Mouse (Mus musculus): ENCODE data around the gene Iffo2. TPM values are rescaled to one million over a fixed set of nuclear protein-coding genes. Genes with fewer than 3 reads are reported as not detected.

The Iffo2 gene
- total RNA-seq, 4 experiments from 2014 or later = 3.5 to 4.4 (median 4.2) TPM

DNA sequence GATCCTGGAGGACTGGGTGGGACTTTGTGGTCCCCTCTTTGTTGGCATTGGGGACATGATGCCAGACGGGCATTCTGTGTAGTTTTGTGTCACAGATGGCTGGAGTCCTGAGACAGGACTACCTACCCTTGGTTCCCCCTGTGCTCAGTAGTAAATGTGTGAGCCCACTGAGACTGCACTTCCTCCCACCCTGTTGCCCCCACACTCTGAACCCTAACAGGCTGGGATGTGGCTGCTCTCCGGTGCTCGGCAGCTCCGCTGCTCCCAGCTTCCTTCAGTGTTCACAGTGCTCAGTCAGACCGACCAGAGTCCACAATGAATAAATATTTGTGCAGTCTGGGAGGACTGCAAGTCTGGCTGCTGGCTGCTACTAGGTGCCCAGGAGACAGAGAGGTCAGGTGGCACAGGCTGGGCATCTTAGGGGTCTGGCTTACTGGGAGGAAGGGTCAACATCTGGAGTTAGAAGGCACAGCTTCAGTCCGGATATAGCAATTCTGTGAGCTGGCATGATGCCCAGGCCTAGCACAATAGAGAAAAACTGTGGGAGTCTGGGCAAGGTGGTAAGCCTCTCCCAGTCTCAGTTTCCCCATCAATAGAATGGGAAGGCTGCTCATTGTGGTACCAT, 51.2 kb downstream of the Iffo2 start:
- DNase-seq (ENCODE audit: low spot score) = no peak

DNA sequence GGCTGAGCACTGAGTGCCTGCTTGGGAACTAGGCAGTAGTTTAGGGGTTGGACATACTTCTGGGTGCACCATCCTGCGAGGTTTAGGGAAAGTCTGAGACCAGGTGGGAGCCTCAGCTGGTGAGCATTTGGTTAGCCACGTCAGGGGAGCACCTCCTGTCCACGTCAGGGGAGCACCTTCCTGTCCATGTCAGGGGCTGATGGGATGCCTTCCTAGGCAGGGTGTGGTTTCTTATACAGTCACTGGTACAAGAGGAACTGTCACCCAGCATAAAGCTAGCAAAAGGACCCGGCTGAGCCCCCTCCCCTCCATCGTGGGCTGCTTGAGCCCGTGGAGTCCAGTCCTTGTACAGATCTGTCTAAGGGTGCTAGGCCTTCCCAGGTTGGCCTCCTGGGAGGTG, 52.0 kb downstream of the Iffo2 start:
- DNase-seq (ENCODE audit: low spot score) = no peak

DNA sequence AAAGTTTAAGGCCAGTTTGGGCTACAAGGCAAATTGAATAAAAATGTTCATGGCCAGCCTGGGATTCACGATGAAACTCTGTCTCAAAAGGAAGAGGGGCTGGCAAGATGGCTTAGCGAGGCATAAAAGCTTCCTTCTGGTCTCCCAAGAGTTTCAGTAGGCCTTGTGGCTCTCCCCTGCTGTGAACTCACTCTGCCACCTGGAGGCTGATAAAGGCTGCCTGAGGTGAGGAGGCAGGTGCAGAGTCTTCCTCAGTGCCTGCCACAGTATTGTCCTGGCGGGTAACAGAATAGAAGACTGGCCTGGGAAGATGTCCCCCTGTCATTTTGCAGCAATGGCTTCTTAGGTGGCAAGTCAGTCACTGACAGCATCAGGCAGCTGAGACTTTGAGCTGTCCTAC, 52.6 kb downstream of the Iffo2 start:
- DNase-seq (ENCODE audit: low spot score) = no peak

DNA sequence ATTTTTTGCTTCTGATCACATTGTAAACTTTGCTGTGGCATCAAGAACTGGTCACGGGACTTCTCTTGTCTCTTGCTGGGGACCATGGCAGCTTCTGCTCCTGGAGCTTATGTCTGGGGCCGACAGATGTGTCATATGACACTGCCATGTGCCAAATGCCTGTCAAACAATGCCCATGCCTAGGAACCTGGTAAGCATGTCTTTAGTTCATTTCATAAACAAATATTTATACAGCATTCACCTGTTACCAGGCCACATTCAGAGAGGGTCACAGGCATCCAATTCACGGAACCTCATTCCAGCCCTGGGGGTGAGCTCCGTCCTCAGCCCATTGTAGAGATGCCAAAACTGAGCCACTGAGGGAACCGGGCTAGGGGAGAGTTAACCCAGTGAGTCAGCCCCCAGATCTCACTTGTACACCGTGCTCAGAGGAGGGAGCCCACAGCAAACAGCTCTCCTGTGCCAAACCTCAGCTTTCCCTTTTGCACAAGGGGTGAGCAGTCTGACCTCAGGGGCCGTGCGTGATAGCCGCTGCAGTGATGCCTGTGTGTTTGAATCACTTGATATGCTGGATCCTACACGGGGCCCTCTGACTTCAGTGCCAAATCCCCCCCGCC, 53.4 kb downstream of the Iffo2 start:
- DNase-seq (ENCODE audit: low spot score) = no peak

DNA sequence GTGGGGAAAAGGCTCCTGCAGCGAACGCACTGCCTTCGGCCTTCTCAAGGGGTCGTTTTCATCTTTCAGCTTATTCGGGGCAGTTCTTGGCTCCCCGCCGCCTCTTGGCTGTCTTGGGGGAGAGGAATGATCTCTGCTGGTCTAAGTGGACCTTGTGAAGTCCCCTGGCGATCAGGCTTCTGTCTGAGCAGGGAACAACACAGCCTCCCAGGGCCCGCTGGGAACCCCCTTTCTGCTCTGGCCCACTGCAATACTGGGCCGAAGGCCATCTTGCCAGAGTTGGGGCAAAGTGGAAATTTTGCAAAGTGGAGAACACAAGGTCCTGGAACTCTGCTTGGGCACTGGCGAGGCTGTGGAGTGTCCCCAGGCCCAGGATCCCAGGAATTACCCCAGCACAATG, 54.4 kb downstream of the Iffo2 start:
- no peak for DNase-seq (ENCODE audit: low spot score)

DNA sequence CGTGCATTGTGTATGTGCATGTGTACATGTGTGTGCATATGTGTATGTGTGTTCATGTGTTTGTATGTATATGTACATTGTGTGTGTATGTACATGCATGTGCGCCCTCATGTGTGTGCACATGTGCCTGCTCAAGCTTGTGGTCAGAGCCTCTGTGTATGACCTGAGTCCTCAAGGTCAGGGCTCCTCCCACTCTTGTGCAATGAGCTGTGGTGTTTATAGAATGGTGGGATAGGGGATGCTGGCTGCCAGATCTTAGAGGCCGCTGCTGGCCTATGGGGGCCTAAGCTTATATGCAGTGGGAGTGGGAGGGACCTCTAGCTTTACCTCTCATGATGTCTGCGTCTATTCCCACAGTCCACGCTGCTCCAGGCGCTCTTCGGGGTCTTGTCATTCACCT, 55.4 kb downstream of the Iffo2 start:
- no peak for DNase-seq (ENCODE audit: low spot score)

DNA sequence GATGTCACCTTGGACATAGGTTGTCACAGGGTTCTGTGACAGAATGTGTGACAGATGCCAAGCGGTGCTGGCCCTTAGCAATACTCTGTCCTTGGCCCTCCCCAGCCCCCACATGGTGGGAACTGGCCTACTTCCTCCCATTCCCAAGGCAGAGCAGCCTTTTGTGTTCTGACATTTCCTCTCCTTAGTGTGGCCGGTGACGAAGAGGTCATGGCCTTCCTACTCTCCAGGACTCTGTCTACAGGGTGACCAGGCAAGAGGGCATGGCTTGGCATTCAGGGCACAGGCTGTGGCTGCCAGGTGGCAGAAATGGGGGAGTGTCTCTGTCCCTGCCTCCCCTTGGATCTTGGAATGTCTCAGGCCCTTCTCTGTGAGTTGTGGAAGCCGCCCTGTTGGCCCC, 57.0 kb downstream of the Iffo2 start:
- no peak for DNase-seq (ENCODE audit: low spot score)

DNA sequence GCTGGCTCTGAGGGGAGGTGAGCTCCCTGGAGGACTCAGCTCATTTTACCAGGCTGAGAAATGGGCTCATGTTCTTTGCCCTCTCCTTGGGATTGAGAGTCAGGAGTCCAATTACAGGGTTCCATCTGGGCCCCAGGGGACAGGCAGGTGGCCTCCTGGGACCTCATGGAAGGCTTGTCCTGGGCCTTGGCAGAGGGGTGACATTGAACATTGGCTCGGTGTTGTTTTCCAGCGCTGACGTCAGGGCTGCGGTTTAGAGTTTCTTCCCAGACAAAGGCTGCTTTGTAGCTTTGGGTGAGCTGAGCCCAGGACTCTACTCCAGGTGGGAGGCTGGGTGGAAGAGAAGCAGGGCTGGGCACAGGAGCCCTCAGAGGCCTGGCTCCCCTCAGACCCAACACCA, 57.4 kb downstream of the Iffo2 start:
- DNase-seq (ENCODE audit: low spot score) = no peak

DNA sequence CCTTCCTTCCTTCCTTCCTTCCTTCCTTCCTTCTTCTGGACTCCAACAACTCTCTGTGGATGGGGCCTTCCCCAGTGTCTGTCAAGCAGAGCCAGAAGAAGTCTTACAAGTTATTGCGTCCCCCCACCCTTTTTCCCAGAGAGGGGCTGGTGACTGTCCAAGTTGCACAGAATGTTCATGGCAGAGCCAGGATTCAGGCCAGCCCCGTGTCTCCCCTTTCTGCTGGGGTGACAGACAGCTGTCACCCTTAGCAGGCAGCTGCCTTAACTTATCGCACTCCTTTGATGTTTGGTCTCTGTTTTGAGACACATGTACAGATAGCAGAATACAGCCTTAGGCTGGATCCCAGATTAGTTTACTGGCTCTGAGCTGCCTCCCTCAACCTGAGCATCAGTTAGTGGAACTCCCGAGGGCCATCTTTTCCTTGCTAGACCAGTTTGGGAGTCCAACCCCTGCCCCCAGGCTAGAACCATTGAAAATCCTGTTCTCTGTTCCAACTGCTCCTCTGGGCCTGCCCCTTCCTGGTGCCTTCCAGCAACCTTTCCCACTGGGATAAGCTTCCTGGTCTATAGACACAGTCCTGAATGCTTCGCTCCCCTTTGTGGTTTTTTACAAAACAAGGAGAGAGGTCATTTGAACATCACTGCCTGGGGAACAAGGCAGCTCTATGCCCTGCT, 59.1 kb downstream of the Iffo2 start:
- DNase-seq (ENCODE audit: low spot score) = no peak

DNA sequence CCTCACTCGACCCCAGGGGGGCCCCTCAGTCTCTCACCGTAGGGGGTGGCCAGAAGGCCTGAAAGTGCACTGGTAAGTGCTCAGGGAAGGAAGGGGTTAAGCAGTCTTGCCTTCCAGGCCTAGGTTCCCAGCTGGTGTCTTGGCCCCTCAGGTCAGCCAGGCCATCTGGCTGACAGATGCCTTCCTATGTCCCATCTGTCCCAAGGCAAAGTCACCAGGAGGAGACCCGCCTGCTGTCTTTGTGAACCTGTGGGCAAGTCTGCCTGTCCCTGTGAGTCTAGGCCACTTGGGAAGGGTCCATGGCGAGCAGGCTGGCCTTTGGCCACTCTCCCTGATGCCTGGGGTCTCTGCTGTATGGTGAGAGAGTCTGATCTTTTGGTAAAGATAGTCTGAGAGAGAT, 60.1 kb downstream of the Iffo2 start:
- no peak for DNase-seq (ENCODE audit: low spot score)

DNA sequence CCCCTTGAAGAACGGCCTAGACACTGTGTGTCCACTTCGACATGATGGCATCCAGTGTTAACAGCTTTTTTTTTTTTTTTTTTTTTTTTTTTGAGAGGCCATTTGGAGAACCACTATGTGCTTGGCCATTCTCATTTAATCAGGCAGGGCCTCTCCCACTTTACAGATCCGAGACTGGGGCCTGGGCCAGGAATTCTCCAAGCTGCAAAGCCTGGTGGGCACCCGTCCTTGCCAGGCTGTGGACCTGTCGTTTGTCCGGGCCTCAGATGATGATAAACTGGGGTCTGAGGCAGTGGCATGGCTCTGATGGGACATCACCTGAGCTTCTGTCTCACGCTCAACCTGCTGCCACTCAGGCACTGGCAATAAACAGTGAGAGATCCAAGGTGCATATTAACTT, 62.5 kb downstream of the Iffo2 start:
- DNase-seq (ENCODE audit: low spot score) = no peak

DNA sequence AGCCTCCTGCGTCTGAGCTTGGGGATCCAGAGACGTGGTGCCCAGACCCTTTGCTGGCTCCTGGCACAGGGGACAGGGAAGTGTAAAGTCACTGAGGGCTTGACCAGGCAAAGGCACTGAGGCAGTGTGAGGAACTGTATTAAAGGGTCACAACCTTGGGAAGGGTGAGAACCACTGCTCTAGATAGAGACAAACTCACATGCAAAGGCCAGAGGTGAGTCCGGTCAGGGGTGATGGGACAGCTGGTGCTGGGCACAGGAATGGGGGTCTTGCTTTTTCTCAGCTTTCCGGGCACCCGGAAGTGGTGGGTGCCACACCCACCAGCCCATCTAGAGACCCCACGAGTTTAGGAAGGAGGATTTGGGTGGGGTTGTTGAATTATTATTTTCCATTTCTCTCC, 63.0 kb downstream of the Iffo2 start:
- DNase-seq (ENCODE audit: low spot score) = no peak

DNA sequence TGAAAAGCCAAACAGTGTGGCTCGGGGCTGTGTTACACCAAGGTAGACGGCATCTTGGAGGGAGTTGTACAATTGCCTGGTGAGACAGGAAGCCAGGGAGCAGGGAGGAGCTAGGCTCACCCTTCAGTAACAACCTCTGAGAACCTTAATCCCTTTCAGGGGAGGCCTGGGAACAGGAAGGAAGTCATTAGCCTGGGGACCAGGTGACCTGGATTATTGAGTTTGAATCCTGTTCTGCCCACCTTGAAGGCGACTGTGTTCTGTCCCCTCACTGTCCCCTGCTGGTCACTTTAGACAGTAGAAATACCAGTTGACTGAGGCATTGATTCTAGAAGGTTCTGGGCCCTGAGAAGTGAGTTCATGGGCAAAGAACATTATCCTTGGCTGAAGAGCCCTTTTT, 63.7 kb downstream of the Iffo2 start:
- DNase-seq (ENCODE audit: low spot score) = no peak

DNA sequence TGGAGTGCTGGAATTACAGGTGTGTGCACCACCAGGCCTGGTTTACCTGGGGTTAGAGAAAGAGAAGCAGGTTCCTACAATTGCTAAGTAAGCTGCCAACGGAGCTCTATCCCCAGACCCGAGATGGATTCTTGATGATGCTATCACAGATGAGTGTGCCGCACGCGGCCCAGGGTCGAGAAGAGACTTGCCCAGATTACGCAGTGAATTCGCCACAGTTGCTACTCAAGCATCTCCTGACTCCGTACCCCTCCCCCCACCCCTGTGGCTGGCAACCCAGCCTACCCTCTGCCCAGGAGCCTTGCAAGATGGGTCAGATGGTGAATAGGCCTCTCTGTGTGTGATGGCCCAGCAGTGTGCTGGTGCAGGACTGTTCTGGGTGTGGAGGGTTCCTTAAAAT, 66.4 kb downstream of the Iffo2 start:
- no peak for DNase-seq (ENCODE audit: low spot score)

DNA sequence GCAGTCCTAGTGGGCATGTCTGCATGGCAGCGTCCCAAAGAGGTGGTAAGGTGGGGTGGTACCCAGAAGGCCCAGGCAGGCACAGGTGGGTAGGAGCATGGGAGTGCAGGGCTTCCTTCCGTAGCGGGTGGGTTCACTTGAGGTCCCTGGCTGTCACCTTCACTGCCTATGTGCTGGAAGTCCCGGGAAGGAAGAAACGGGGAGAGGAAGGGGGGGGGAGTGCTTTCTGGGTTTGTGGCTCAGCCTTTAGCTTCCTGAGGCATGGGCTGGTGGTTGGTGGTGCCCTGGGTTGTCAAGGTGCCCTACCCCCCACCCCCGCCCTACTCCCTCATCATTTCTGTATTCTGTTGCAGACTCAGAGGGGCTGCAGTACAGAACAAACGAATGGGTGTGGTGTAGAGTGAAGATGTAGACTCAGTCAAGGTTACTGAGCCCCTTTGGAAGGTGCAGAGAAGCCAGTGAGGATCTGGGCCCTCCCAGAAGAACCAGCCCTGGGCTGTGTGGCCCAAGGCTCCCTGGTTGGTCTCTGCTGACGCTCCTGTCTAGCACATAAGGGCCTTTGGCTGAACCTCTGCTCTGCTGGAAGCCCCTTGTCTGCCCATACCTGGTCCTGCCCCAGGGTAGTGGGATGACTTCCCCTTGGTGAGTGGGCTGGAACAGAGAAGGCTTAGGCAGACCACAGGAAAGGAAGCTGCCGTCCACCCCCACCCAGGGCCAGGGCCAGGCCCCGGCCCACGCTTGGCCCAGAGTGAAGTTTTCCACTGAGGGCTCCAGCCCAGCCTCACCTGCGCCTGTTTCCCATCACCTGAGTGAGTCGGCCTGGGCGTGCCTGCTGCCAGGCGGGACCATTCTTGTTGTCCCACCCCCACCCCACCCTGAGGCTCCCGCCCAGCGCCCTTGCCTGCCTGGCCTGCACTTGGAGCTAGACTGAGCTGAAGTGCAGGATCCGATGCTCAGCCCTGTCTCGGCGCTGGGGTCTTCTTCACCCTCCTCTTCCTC, 67.2 kb downstream of the Iffo2 start:
- DNase-seq (ENCODE audit: low spot score) = no peak

DNA sequence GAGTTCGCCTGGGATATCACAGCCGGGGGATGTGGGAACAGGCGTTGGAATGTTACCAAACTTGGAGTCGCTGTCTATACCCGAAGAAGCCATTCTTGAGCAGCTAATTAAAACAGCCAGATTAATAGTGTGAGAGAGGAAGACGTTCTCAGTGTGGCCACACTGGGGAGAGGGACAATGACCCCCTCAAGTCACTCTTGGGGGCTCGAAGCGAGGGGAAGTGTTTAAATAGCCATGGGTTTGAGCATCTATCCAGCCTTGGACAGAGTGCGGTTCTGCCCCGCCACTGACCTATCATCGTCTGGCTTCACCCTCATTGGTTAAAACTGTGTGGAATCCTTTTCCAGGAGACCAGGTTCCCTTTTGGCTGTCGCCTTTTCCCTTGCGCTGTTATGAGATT, 68.0 kb downstream of the Iffo2 start:
- DNase-seq (ENCODE audit: low spot score) = no peak

DNA sequence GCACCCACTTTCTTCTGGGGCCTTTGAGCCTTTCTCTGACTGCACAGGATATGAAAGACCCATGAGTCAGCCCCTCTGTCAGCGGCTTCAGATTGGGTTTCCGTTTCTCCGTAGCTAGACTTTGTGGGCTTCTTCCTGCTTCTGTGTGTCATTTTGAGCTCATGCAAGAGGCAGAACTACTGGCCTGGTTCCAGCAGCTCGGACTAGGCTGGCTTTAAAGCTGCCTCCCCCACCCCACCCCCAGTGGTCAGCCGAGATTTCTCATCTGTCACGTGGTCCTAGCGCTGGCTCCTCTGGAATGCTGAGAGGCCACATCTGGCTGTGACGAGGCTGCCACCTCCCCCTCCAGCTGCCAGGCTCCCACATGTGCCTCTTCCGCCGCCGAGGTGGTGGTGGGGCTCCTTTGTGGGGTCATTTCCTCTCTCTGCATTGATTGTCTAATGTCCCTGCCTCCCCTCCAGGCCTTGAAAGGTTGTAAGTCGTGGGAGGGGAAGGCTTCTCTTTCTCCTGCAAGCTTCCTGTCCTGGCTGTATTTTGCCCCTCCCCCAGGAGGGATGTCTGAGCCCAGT, 68.7 kb downstream of the Iffo2 start:
- peak; percentile 88 for DNase-seq (ENCODE audit: low spot score)

DNA sequence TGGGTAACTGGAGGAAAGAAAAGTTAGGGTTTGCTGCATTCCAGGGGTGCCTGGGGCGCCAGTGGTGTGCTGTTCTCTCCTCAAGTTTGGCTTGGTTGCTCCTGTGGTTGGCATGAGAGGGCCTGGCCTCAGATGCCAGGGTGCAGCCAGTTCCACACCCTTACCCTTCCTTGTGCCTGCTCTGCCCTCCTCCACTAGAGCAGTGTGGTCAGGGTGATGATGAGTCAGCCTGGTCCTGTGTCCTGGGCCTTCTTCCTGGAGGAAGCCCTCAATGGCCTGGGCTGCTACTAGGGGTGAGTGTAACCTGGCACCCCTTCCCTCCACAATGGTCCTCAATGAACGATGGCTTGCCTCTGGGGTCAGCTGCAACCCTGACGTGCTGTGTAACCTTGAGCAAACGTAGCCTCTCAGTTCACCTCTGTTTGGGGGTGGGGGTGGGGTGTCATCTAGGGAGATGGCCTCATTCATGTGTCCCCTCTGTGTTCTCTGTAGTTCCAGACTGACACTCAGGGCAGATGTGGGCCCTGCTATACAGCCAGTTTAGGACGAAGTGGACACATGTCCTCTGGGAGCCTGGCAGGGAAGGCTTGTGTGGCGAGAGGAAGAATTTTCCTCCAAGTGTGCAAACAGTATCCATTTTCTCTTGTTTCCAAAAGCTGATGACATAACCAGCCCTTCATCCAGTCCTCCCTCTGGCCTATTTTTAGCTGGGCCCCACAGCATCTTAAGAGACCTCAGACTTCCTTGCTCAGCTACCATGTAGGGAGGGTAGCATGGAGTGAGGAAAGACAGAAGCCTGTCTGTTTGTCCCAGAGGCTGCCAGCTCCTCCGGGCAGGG, 71.4 kb downstream of the Iffo2 start:
- DNase-seq (ENCODE audit: low spot score) = no peak

DNA sequence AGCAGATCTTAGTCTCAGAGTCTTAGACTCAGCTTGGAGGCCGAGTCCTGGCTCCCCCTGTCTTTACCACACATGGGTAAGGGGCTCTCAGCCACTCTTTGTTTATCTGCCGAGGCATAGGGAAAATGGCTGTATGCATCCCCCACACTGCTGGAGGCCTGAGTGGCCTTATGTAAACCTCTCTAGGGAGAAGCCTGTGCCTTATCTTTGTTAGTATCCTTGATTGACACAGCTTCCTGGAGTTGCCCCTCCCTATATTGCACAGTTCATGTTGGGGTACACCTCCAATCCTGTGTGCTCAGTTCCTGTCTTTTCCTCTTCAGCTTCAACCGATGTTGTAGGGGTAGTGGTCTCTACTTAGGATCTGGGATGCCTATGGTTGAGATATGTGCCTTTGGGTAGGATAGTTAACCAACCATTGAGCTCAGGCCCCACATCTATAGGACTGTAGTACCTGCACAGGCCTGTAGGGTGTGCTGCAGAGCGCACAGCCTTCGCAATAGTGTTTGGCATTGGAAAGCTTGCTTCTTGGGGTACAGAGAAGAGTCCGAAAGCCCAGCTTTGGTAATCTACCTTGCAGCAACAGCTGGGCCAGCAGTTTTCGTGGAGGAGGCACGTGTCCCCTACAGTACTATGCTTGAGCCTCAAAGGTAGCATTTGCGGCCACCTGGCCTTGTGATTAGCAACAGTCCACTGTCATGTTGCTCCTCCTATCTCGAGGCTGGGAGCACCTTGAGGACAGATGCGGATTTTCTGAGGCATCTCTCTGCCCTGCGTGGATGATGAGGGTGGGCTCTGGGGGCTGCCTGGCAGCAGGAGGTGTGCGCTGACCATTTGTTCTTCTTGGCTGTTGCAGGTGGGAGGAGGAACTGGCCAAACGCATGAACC, 72.3 kb downstream of the Iffo2 start, which contains the start of gene Gm21969:
Gene Gm21969 (plus strand): TSS at position 830 of the 888 bp plus-strand sequence.
- DNase-seq (ENCODE audit: low spot score) = no peak

DNA sequence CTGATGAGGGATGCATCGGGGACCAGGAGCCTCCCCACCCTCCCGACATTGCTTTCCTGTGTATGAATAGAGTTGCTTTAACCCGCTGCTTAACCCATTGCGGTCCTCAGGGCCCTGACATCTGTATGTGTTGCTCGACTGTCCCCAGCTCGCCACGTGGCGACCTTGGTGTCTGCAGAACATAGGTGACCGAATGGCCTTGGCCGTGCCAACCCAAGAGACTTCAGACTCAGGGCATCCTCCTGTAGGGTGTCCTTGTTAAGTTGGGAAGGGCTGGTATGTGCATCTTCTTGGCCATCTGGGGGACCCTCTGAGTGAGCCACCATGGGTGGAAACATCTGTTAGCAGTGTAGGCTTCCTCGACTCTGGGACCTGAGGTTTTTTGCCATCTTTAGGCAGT, 74.9 kb downstream of the Iffo2 start:
- no peak for DNase-seq (ENCODE audit: low spot score)

All from heart, adult 8-10 months (tissue).